Mouse (Mus musculus) heart, postnatal 0 days (tissue): ENCODE measurements at regions not wholly inside any gene's neighbourhood (a gene's known extent, or its start where the extent isn't known, plus 50 kb on each side); places are given as distances from the start of the nearest gene placed in this dataset.

Source experiments
- ATAC-seq: fragments of 200-750 bp; cut with Nextera tagmentation; 2 replicates; pipeline ENCODE4 v1.8.0; 2017; ENCODE audit warnings: low read depth, moderate number of reproducible peaks, moderate library complexity; ENCODE audit not compliant: insufficient read depth
- DNase-seq: peaks from one replicate; pipeline ENCODE4 v3.0.0-alpha.2; 2016; ENCODE audit warnings: low spot score
- H3K27ac ChIP-seq: fragments of 300-500 bp; sonication (generic); 2 replicates; pipeline ENCODE4 v1.5.1; 2014; ENCODE audit warnings: low read depth, mild to moderate bottlenecking
- H3K27me3 ChIP-seq: fragments of 300-500 bp; sonication (generic); 2 replicates; pipeline ENCODE4 v1.6.1; 2014; ENCODE audit warnings: low read length, mixed read lengths; ENCODE audit not compliant: control insufficient read depth, insufficient read depth
- H3K36me3 ChIP-seq: fragments of 300-500 bp; sonication (generic); replicated peaks from 2 replicates; pipeline ENCODE4 v1.6.1; 2014; ENCODE audit warnings: low read length, mixed read lengths; ENCODE audit not compliant: control insufficient read depth, insufficient read depth
- H3K4me1 ChIP-seq: fragments of 300-500 bp; sonication (generic); 2 replicates; pipeline ENCODE4 v1.6.1; 2014; ENCODE audit warnings: antibody characterized with exemption; ENCODE audit not compliant: control insufficient read depth, insufficient read depth
- H3K4me2 ChIP-seq: fragments of 300-500 bp; sonication (generic); 2 replicates; pipeline ENCODE4 v1.6.1; 2014; ENCODE audit warnings: low read depth, mild to moderate bottlenecking, low read length, moderate library complexity
- H3K4me3 ChIP-seq: fragments of 300-500 bp; sonication (generic); 2 replicates; pipeline ENCODE4 v1.5.1; 2014; ENCODE audit warnings: low read depth, low read length
- H3K9ac ChIP-seq: fragments of 300-500 bp; sonication (generic); replicated peaks from 2 replicates; pipeline ENCODE4 v1.6.1; 2014; ENCODE audit warnings: low read depth, low read length, mixed read lengths
- H3K9me3 ChIP-seq: fragments of 300-500 bp; sonication (generic); replicated peaks from 2 replicates; pipeline ENCODE4 v1.6.1; 2016; ENCODE audit warnings: low read length; ENCODE audit not compliant: control insufficient read depth
- CTCF ChIP-seq: IDR thresholded peaks from 2 replicates; pipeline ENCODE4 v1.5.1; 2016; ENCODE audit warnings: antibody characterized with exemption, control low read depth, low read depth
- EP300 ChIP-seq: IDR thresholded peaks from 2 replicates; pipeline ENCODE4 v1.6.1; 2016; ENCODE audit warnings: antibody characterized with exemption, low read depth
- WGBS: fragments of 180-500 bp; shearing (Covaris S2); extraction: QIAGEN DNeasy Blood & Tissue Kit; methylation state at CpG from one replicate; pipeline ENCODE4 v1.1.7; 2014; 5-methylcytosine and 5-hydroxymethylcytosine counted together

GRCm38 (mm10) chr5:132673599-132674305 is 130.6 kb upstream of the Auts2 start:
- WGBS = 56% methylated on average over 6 of the region's 6 CpGs
- no peak overlapping the region for H3K4me2 ChIP-seq
- no peak overlapping the region for H3K27ac ChIP-seq
- H3K27me3 ChIP-seq = peaks cover 5% of the 10 kb centered on the region; the same call in 1 of the 2 replicates
- no peak overlapping the region for H3K4me3 ChIP-seq
- H3K9me3 ChIP-seq = no peaks in the 10 kb centered on the region
- H3K4me1 ChIP-seq = no peaks in the 10 kb centered on the region
- DNase-seq (no peak), ATAC-seq (peak; percentile 39; the same call in 1 of the 2 replicates)
- H3K9ac ChIP-seq = no peak overlapping the region
- H3K36me3 ChIP-seq = no peaks in the 10 kb centered on the region
- no peak for TF ChIP-seq CTCF
- no peak for TF ChIP-seq EP300

GRCm38 (mm10) chr5:132671496-132671895 is 128.4 kb upstream of the Auts2 start:
- H3K4me3 ChIP-seq = no peak overlapping the region
- H3K9ac ChIP-seq = no peak overlapping the region
- H3K4me2 ChIP-seq = no peak overlapping the region
- no peak for TF ChIP-seq EP300
- TF ChIP-seq CTCF = no peak
- WGBS = 45% methylated on average over 5 of the region's 5 CpGs
- ATAC-seq (no peak), DNase-seq (no peak)
- no peak overlapping the region for H3K27ac ChIP-seq
- H3K4me1 ChIP-seq = no peaks in the 10 kb centered on the region
- H3K36me3 ChIP-seq = no peaks in the 10 kb centered on the region
- H3K27me3 ChIP-seq = 0 out of 2 replicates have a peak, but pooled peaks cover under 1% of the 10 kb centered on the region
- H3K9me3 ChIP-seq = no peaks in the 10 kb centered on the region

GRCm38 (mm10) chr5:132667316-132667715 is 124.2 kb upstream of the Auts2 start:
- no peak for TF ChIP-seq CTCF

GRCm38 (mm10) chr5:132661266-132661665 is 118.1 kb upstream of the Auts2 start:
- TF ChIP-seq CTCF = no peak
- no peak for TF ChIP-seq EP300
- Histone ChIP-seq H3K9me3 (peaks cover 12% of the 10 kb centered on the region), H3K4me1 (no peaks in the 10 kb centered on the region), H3K4me2 (no peak overlapping the region), H3K36me3 (no peaks in the 10 kb centered on the region), H3K9ac (no peak overlapping the region), H3K4me3 (no peak overlapping the region), H3K27me3 (0 out of 2 replicates have a peak, but pooled peaks cover 7% of the 10 kb centered on the region), H3K27ac (no peak overlapping the region)
- WGBS = 53% methylated on average over 1 of the region's 1 CpGs
- DNase-seq (no peak), ATAC-seq (no peak)

More at GRCm38 (mm10) chr5:132667316-132667715, 124.2 kb upstream of the Auts2 start:
- Histone ChIP-seq H3K4me1 (no peaks in the 10 kb centered on the region), H3K9me3 (no peaks in the 10 kb centered on the region), H3K4me2 (no peak overlapping the region), H3K27ac (no peak overlapping the region), H3K9ac (no peak overlapping the region), H3K36me3 (no peaks in the 10 kb centered on the region), H3K27me3 (no peaks in the 10 kb centered on the region), H3K4me3 (no peak overlapping the region)
- ATAC-seq (no peak), DNase-seq (peak; percentile 31)
- 38% methylated on average over 4 of the region's 4 CpGs for WGBS

GRCm38 (mm10) chr5:132660036-132660435 is 116.9 kb upstream of the Auts2 start:
- TF ChIP-seq EP300 (no peak), CTCF (no peak)

GRCm38 (mm10) chr5:132654382-132654781 is 111.2 kb upstream of the Auts2 start:
- H3K4me3 ChIP-seq = no peak overlapping the region
- DNase-seq (no peak), ATAC-seq (no peak)
- peaks cover 12% of the 10 kb centered on the region for H3K9me3 ChIP-seq
- no peaks in the 10 kb centered on the region for H3K36me3 ChIP-seq
- no peak overlapping the region for H3K4me2 ChIP-seq
- H3K27ac ChIP-seq = no peak overlapping the region
- TF ChIP-seq CTCF (no peak), EP300 (no peak)
- H3K4me1 ChIP-seq = peaks cover 6% of the 10 kb centered on the region; the same call in 1 of the 2 replicates
- whole genome bisulfite sequencing = 89% methylated on average over 7 of the region's 7 CpGs
- H3K9ac ChIP-seq = no peak overlapping the region
- H3K27me3 ChIP-seq = no peaks in the 10 kb centered on the region

More at GRCm38 (mm10) chr5:132660036-132660435, 116.9 kb upstream of the Auts2 start:
- Histone ChIP-seq H3K4me1 (no peaks in the 10 kb centered on the region), H3K9ac (no peak overlapping the region), H3K27ac (no peak overlapping the region), H3K27me3 (0 out of 2 replicates have a peak, but pooled peaks cover 7% of the 10 kb centered on the region), H3K4me2 (no peak overlapping the region), H3K4me3 (no peak overlapping the region), H3K36me3 (no peaks in the 10 kb centered on the region), H3K9me3 (peaks cover 12% of the 10 kb centered on the region)
- 71% methylated on average over 7 of the region's 7 CpGs for WGBS
- DNase-seq (no peak), ATAC-seq (no peak)
